Mouse (Mus musculus) cerebral cortex, adult 2 months (tissue): ENCODE measurements around the gene Cdkal1.

ENCODE experiments used
- WGBS: fragments of 180-500 bp; shearing (Covaris S2); methylation state at CpG from one replicate; pipeline ENCODE4 v1.1.7; 2018; 5-methylcytosine and 5-hydroxymethylcytosine counted together

Gene Cdkal1

DNA sequence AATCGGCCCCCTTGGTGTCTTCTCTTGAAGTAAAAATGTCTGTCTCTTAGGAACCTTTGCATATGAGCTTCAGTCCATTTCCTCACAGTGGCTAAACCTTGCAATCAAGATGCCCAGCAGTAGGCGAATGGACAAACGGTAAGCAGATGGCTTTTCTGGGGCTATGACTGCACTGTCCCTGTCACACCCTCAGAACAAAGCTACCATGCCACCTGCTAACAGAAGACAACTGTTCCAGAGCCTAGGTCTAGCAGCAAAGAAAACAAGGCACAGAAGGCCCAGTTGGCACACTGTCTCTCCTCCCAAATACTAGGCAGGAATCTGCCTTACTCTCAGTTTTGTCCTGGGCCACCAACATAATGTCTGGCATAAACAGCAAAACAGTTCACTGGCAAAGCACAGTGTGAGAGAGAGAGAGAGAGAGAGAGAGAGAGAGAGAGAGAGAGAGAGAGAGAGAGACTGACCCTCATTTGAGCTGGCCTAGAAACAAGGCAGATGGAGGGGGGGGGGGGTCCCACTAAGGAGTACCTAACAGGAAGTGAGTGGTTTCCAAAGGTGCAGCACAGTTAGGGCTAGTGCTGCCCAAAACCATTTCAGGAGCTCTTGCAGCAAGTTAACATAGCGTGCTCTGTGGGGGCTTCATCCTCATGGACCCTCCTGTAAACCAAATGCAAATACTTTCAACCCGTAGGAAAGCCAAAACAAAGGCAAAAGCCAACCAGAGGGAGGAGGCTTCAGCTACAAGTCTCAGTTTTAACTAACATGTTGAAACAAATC lies 95.6 kb downstream of the Cdkal1 start:
- WGBS: 65% methylated on average over 5 of the region's 5 CpGs

DNA sequence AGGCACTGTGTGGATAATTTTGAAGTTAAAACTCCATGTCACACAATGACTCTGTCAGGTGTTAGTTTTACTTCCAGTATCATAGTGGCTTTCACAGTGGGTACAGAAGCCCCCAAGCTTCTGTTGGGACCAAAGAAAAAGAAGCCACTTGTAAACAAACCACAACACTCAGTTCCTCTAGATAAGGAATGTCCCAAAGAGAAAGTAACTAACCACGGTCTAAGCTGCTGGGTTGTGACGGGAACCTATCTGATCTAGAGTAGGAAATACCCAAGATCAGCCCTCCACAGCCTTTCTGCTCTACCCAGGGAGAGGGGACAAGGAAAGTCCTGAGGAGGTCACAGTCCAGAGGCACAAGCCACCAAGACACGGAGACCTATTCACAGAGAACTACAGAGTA lies 99.4 kb downstream of the Cdkal1 start:
- 78% methylated on average over 3 of the region's 3 CpGs for WGBS

DNA sequence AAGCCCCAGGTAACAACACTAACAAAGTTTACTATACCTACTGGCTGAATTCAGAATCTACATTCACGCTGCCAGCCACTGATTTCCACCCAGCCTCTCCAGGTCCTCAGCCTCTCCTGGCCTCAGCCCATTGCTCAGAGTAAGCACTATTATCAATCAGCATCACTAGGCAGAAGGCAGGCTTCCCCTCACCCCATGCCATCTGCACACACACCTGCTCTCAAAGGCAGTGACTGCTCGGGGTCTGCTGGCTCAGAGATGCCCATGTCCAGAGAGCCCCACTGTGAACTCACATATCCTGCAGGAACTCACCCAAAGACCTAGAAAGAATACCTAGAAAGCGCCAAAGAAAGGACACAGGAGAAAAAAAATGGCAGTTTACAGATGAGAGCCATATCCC lies 102.2 kb downstream of the Cdkal1 start:
- 91% methylated on average over 3 of the region's 3 CpGs for WGBS

DNA sequence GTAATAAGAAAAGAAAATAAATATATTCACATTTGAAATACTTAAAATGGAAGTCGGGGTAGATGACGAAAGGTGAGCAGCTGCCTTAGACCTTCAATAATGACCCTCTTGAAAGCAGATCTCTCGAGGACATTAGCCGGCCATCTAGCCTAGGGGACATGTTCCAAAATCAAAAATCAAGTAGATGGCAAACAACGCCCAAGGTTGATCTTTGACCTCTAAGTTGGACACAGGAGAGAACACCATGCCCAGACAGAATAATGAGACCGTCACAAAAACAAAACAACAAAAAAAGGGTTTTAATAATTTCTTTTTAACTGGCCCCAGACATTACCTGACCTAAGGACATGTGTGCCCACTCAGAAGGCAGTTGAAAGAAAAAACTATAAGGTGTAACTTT lies 103.4 kb downstream of the Cdkal1 start:
- 96% methylated on average over 6 of the region's 6 CpGs for WGBS

DNA sequence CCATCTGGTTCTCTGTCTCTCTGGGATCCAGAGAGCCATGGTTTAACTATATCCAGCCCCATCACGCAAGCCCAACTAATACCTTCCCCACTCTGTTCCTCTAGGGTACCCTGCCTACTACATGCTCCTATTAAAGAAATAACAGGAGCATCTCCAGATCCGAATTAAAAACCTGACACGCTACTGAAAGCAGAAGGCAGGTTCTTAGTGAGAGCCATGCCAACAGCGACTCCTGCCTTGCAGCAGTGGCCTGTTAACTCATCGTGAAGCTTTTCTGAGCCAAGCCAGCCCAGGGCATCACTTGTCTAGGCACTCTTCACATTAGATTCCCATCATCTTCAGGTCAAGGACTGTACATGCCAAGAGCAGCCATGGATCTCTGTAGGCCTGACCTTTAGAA lies 104.3 kb downstream of the Cdkal1 start:
- WGBS: 91% methylated on average over 5 of the region's 5 CpGs

DNA sequence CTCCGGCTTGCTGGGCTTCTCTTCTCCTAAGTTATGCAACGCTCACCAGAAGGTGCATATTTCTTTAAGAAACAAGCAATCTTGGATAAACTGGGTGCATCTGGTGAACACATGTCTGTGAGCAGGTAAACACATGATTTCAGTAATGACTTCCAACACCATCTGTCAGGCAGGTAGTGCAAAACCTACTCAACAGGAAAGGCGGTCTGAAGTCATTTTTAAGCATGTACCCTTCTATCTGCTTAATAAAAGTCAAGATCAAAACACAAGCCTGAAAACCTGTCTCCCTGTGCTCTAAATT lies 108.2 kb downstream of the Cdkal1 start:
- 81% methylated on average over 3 of the region's 3 CpGs for WGBS

DNA sequence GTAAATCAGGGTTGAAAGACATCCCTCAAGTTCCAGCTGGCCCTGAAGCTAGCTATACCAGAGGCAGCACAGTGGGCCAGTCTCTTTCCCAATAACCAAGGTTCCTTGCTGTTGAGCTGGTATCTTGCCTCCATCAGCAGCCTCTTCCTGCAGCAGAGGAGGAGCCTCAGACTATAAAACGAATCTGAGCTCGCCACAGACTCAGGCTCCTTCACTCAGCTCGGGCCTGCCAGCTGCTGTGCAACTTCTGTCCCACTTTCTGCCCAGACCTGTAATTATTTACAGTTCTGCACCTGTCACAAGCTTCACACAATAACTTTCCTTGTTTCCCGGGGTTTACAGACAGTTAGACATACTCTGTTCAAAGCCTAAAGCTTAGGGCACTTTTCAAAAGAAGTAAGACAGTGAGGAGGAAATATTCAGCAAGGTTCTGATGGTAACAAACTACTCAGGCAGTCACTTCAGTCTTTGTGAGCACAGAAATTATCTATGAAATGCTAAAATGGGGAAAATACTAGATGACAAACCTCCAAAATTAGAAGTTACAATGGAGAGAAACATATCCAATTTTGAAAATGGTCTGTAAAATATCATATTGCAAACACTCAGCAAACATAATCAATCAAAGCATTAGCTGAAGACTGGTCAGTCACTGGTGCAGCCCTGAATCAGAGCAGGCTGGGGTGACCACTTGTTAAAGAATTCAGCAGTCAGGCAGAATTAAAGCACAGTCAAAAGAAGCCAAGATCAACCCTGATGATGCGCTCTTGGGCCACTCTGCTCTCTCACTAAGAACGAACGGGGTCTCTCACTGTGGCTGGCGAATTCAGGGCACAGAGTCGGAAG lies 108.8 kb downstream of the Cdkal1 start:
- WGBS: 63% methylated on average over 9 of the region's 9 CpGs

DNA sequence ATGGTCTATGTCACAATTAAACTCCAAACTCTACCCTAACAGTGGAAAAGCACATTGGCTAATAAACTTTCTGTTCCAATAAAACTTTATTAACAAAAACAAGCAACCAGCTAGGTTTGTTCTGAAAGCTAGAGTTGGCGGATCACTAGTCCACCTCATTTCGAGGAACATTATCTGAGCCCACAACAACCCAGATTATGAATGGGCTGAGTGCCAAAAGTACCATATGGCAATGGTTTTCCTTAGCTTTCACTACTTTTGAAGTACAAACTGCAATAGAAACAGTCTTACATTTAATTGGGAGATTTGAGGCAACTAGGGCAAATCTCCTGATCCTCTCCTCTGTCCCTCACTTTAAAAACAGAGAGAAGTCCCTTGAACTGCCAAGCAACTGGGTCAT lies 110.4 kb downstream of the Cdkal1 start:
- WGBS: 58% methylated on average over 2 of the region's 2 CpGs

DNA sequence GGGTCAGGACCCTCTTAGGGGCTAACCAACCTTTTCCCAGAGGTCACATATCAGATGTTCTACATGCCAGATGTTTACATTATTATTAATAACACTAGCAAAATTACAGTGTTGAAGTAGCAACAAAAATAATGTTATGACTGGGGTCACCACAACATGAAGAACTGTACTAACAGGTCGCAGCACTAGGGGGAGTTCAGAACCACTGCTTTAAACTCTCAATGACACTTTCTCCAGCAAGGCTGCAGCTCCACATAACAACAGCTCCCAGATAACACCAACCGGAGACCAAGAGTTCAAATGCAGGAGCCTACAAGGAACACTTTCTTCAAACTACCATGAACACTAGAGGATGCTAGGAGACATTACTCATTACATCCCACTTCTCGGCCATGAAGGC lies 111.3 kb downstream of the Cdkal1 start:
- 90% methylated on average over 3 of the region's 3 CpGs for WGBS

DNA sequence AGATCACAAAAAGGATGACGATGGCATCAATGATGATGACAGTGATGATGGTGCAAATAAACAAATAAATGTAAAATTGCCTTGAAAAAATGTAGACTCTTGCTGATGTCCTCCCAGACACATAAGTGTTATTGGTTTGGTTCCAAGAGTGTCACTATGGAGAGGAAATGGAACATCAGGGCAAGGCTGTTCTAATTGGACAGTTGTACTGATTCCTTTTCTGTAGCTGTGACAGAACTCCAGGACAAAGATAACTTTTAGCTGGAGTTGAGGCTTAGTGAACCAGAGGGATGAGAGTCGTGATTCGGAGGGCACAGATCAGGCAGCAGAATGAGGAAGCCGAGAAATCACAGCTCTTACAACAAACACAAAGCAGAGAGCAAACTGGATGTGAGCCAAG lies 111.7 kb downstream of the Cdkal1 start:
- WGBS: 70% methylated on average over 4 of the region's 4 CpGs

DNA sequence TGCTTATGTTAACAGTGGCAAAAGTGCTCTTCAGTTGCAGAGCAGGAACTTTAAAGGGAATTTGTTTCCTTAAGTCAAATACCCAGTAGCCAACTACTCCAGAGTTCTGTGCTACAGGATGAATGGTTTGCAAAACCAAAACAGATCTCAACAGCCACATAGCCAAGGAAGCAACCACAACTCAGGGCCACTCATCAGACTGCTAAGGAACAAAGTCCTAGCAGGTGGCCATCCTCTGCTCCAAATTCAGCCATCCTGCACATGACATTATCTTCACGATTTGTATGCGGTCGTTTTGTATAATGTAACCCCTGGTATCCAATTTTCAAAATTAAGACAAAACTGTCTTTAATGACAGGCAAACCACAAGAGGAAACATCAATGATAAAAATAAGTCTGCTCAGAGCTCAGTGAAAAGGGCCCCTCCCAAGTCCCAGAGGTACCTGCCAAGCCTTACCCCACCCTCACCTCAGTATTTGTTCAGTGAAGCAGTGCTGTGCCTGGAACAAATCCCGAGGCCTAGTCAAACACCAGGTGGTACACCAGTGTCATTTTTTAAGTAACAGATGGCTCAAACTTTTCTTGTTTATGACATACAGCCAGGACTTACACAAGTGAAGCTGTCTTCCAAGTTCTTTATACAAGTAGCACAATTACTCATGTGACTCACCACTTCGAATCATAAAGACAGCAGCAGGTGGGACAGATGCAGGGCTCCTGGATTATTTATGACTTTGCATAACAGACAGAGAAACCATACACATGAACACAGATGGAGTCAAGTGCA lies 117.6 kb downstream of the Cdkal1 start:
- WGBS: 53% methylated on average over 5 of the region's 5 CpGs

DNA sequence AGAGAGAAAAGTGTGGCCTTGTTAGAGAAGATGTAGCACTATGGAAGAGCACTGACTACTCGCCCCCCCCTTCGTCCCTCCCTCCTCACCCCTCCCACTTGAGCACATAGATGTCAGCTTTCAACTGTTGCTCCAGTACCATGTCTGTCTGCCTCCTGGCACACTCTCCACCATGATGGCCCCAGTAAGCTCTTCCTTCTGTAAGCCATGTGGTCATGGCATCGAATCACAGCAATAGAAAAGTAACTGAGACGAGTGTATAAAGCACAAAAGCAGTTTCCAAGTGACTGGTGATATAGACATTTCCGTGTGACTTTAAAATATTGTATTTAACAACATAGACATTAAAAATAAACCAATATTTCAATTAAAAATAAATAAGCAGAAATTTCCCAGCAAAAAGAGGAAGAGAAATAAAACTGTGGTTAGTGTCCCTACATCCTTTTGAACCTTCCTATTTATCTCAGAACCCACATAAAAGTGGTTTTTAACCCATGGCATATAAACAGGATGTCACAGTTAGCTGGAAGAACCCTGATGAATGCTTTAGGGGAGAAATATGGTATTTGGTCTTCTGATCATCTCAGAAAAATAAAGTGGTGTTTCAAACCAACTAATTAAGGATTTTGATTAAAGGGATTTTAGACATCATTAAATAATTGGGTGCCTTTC lies 129.2 kb downstream of the Cdkal1 start:
- 86% methylated on average over 5 of the region's 5 CpGs for WGBS

DNA sequence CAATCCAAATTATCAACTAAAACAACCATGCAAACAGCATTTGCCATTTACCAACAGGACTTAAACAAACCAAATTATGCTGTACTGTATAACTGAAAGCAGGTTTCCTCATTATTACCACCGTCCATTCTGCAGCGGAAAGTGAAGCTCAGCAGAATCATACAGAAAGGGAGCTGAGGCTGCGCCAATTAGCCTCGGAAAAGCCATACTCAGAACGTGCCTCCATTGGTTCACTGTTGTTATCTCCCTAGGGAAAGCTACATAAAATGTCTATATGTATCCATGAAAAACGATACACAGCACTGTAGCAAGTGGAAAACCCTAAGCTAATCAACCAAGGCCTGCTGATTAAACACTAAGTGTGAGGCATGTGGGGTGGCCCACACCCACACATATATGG lies 130.6 kb downstream of the Cdkal1 start:
- 86% methylated on average over 6 of the region's 6 CpGs for WGBS

DNA sequence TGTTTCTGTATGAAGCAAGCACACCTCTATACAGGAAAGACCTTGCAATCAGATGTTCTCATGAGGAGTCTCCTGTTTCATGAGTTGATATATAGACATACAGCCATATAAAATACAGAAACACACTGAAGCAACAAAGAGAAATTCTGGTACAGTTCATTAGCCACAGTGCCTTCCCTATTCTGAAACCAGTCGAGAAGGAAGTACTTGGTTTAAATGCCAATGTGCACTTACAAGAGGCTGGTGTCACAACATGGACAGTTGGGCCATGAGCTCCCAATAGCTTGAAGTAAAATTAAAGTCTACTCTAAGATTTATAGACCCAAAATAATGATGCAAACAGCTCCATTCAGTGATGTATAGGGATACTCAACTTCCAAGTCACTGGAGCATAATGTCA lies 132.3 kb downstream of the Cdkal1 start:
- WGBS: 87% methylated on average over 1 of the region's 1 CpGs

DNA sequence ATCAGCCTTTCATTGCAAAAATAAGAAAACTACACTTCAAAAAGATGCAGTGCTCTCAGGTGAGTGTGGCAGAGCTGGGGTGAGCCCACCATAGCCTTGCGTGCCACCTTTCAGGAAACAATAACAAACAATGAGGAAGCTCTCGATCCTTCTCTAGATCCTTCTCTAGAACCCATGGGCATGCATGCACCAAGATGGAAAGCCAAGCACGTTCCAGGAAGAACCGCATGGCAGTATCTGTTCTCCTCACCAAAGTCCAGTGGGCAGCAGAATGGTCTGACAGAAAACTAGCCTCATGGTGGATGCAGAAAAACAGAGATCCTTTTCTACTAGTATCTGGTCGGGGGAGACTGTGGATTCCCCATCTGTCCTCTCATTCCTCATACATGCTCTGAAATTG lies 134.3 kb downstream of the Cdkal1 start:
- 92% methylated on average over 5 of the region's 5 CpGs for WGBS

DNA sequence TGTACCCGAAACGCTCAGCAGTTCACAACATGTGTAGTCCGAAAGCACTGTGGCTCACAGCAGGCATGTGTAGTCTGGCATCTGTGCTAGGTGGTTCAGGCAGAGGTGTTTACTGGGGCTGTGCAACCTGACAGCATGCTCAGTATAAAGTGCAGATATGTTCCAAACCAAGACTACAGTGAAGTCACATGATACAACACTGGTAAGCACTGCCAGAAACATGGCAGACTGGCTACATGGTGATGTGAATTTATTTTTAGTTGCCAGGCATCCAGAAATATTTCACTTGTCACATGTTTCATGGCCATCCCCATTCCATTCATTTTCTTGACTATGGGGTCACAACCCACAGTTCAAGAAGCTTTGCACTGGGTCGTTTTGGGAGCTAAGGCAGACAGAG lies 138.9 kb downstream of the Cdkal1 start:
- 90% methylated on average over 4 of the region's 4 CpGs for WGBS

DNA sequence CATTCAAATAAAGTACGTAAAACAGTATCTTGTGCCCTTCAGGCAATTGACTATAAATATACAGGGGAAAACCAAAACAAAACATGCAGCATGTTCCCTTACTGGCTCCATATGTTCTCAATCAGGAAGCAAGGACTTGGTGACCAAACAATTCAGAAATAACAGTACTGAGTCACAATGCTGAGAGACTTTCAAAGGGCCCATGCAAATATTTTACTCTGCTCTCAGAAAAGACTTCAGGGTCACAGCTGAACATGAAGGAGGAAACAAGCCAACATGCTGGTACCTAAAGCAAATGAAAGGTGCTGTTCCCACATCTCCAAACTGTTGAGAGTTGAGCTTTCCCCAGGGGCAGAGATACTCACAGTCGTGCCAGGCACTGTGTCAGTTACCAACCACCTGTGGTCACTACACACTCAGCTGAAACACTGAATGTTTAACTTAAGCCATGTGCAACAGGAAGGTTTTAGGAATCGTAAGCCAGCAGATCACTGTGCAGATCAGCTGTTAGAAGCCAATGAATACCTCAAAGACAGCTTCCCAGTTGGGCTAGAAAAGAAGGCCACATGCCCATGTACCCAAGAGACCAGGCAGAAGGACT lies 140.1 kb downstream of the Cdkal1 start:
- 62% methylated on average over 3 of the region's 3 CpGs for WGBS

DNA sequence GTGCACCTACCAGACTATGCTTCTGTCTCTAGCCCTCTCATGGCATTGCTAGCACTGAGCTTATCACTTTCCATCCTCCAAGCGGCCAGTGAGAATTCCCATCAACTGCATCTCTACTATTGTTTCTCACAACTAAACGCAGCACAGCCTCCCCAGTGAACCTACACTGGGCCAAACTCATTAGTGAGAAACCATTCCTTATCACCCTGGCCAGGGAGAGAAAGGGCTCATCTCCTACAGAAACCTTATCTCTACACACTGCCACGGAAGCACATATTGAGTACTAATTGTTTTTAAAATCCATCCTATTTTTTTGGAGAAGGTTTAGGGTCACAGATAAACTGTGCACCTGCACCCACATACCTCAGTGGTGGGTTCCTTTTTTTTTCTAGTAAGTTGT lies 147.9 kb downstream of the Cdkal1 start:
- WGBS: 94% methylated on average over 3 of the region's 3 CpGs

DNA sequence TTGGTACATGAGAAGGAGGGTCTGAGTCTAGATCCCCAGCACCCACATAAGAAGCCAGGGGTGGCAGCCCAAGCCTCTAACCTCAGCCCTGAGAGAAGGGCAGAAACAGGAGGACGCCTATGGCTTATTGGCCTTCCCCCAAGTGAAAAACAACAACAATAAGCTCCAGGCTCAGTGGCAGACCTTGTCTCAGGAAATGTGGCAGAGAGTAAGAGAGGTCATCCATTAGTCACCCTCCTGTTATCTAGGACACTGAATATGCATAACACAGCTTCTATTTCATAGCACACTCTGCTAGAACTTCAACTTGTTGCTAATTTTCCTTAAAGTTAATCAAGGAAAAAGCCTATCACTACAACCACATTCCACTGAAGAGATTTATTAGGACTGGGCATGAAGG lies 154.1 kb downstream of the Cdkal1 start:
- WGBS: 81% methylated on average over 1 of the region's 1 CpGs

DNA sequence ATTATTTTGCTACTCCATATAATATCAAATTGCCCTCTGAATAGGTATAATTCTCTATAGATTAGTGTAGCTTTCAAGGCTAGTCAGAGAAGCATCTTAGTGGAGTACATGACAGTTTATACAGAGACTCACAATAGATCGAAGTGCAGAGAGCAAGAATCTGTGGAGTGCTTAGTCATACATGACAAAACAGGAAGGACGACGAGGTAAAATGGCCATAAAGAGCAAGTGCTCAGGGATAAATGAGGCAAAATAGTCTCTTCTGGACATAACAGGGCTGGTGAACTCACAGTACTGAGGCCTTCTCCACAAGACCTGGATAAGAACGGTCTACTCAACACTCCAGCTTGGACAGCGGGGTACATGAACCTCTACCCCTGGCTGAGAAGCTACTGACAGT lies 155.6 kb downstream of the Cdkal1 start:
- WGBS: 96% methylated on average over 5 of the region's 5 CpGs

DNA sequence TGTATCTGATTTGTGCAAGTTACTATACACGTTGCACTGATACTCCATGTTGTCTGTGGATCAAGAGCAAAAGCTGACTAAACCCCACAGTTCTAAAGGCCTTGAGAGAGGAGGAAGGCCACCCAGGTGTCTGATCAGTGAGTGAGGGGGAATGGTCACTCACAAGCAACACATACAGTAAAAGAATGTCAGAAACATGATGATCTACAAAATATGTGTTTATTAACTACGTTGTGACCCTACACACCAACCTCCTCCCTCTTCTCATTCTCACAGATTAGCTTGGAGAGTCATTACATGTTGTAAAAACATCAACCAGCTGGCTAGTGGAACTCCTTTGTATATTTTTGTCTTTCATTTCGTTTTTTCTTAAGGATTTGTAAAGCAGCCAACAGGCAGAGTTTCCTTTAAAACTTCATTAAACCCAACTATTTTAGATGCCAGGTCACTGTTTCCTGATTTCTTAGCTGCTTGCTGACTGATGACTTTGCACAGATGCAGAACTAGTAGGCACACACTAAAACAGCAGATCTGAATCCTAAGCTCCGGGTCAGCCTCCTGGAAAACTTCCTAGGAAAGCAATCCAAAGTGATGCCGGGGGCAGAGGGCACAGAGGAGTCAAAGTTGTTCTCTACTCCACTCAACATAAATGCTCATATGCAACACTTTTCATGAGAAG lies 157.0 kb downstream of the Cdkal1 start:
- WGBS: 52% methylated on average over 5 of the region's 5 CpGs
